Mouse (Mus musculus): ENCODE results near the gene Rd3l.

GRCm38 (mm10) chr12:111978274-111978673, 2.8 kb downstream of the Rd3l start:
- TF ChIP-seq CTCF (IDR thresholded peaks at IDR 0.05; ENCODE audit: borderline replicate concordance, insufficient read depth, low read depth, low read length) (no peak), POLR2A (IDR thresholded peaks at IDR 0.05; ENCODE audit: borderline replicate concordance, insufficient read depth, low read length) (no peak)

Data from cerebellum, adult 2 months (tissue).